Mouse (Mus musculus): ENCODE results near the gene Cmtm5.

Cmtm5 gene

GRCm38 (mm10) chr14:54935904-54936830 is at the start of gene Cmtm5:
Cmtm5 (plus strand) TSS chr14:54936261.
- peak; percentile 95 for DNase-seq (ENCODE audit: low read depth, low spot score)

GRCm38 (mm10) chr14:54892200-54892599 is 43.9 kb upstream of the Cmtm5 start, which contains the start of gene Pabpn1:
Pabpn1 (plus strand) TSS chr14:54892500.
- DNase-seq (ENCODE audit: low read depth, low spot score): no peak

GRCm38 (mm10) chr14:54893651-54894181 is 42.3 kb upstream of the Cmtm5 start:
- peak; percentile 100 for DNase-seq (ENCODE audit: low read depth, low spot score)

GRCm38 (mm10) chr14:54894296-54895151 is 41.5 kb upstream of the Cmtm5 start:
- peak; percentile 54 for DNase-seq (ENCODE audit: low read depth, low spot score)

GRCm38 (mm10) chr14:54897445-54897844 is 38.6 kb upstream of the Cmtm5 start:
- DNase-seq (ENCODE audit: low read depth, low spot score): no peak

- peak; percentile 91 for DNase-seq (ENCODE audit: low read depth, low spot score)
These were observed 35.7 kb upstream of the Cmtm5 start for GRCm38 (mm10) chr14:54900383-54900782.

GRCm38 (mm10) chr14:54903641-54904040 is 32.4 kb upstream of the Cmtm5 start:
- DNase-seq (ENCODE audit: low read depth, low spot score): no peak

- DNase-seq (ENCODE audit: low read depth, low spot score): no peak
These were observed 27.4 kb upstream of the Cmtm5 start for GRCm38 (mm10) chr14:54908682-54909081.

- peak; percentile 49 for DNase-seq (ENCODE audit: low read depth, low spot score)
These were observed 23.8 kb upstream of the Cmtm5 start for GRCm38 (mm10) chr14:54912109-54912850.

GRCm38 (mm10) chr14:54912886-54913285 is 23.2 kb upstream of the Cmtm5 start, which contains the start of gene Slc22a17:
Slc22a17 (minus strand) TSS chr14:54913132.
- DNase-seq (ENCODE audit: low read depth, low spot score): peak; percentile 94

- peak; percentile 44 for DNase-seq (ENCODE audit: low read depth, low spot score)
These were observed 22.7 kb upstream of the Cmtm5 start for GRCm38 (mm10) chr14:54913343-54913742.

GRCm38 (mm10) chr14:54920076-54920685 is 15.9 kb upstream of the Cmtm5 start:
- DNase-seq (ENCODE audit: low read depth, low spot score): no peak

- DNase-seq (ENCODE audit: low read depth, low spot score): peak; percentile 44
These were observed 11.3 kb upstream of the Cmtm5 start for GRCm38 (mm10) chr14:54924641-54925348.

GRCm38 (mm10) chr14:54925349-54926342 is 10.4 kb upstream of the Cmtm5 start, which contains the start of gene Efs:
Efs (minus strand) TSS chr14:54926126.
- DNase-seq (ENCODE audit: low read depth, low spot score): peak; percentile 70

- peak; percentile 45 for DNase-seq (ENCODE audit: low read depth, low spot score)
These were observed 9.5 kb upstream of the Cmtm5 start for GRCm38 (mm10) chr14:54926401-54927158.

- DNase-seq (ENCODE audit: low read depth, low spot score): no peak
These were observed 8.8 kb upstream of the Cmtm5 start for GRCm38 (mm10) chr14:54927296-54927695.

GRCm38 (mm10) chr14:54929801-54930200 is 6.3 kb upstream of the Cmtm5 start:
- peak; percentile 68 for DNase-seq (ENCODE audit: low read depth, low spot score)

GRCm38 (mm10) chr14:54930431-54930830 is 5.6 kb upstream of the Cmtm5 start:
- no peak for DNase-seq (ENCODE audit: low read depth, low spot score)

Data from brain, adult 2 months (tissue).